Mouse (Mus musculus): ENCODE data around the gene Large2.
A peak's percentile ranks its signal among the peaks of the same experiment; 100 is the strongest.

Large2 gene

GRCm38 (mm10) chr2:92390206-92390930 is 15.7 kb upstream of the Large2 start:
- DNase-seq, result no peak

DNA sequence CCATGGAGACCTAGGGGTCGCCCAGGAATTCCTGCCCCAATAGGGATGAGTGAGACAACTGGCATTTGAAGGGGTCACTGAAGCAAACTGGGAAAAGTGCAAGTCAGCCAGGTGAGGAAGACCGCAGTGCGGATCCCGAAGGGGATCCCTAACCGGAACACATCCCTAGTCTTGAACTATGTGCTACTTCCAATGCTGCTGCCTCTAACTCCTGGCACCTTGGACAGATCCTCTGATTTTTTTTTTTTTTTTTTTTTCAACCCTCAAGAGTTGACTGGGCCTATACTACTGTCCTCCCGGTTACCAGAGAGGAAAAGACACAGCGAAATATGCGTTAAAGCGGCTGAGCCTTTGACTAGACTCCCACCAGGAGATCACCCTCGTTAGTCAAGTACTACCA is 15.0 kb upstream of the Large2 start:
- DNase-seq, result no peak

DNA sequence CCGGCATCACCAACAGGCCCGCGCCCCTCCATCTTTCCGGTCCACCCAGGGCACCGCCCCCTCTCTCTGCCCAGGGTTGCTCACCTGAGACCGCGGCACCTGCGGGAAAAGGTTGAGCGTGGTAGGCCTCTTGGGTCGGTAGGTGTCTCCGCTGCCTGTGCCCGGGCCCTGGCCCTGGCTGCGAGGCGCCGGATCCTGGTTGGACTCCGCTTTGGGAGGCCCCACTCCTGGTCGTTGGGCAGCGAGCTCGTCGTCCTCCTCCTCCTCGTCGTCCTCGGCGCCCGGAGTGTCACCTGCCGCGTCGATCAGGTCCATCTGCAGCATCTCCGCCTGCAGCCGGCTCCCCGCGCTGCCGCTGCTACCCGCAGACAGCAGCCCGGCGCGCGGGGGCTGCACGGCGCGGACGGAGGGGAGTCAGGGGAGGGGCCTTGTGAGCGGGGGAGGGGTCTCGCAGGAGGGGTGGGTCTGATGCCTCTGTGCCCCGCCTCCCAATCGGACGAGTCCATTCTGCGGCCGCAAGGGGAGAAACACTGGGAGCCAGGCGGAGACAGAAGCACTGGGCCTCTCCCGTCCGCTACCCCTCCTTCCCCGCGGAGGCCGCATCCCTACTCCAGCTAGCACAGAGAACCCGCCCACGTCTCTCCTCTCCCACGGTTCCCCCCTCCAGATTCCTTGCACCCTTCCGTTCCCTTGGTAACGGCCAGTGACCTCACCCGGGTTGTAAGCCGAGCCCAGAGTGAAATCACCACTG is 14.4 kb upstream of the Large2 start:
- peak; percentile 99 for DNase-seq

GRCm38 (mm10) chr2:92388081-92388517 is 13.4 kb upstream of the Large2 start:
- DNase-seq, result peak; percentile 37

DNA sequence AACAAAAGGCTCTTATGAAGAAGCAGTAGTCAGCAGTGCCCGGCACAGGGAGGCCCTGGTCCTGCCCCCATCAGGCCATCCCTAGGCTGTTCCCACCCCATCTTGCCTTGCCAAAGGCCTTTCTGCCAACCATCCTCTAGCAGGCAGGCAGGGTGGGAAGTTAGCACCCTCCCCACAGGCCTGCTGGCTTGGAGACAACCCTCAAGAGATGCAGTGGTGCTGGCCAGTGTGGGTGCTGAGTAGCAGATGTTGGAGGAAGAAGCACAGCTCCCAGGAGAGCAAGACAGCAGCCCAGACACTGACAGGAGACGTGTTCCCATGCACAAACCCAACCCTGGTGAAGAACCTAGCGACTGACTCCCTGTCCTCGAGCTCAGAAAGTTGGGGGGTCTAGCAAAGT is 13.0 kb upstream of the Large2 start:
- no peak for DNase-seq

GRCm38 (mm10) chr2:92386821-92387570 is 12.3 kb upstream of the Large2 start:
- DNase-seq, result no peak

- no peak for DNase-seq
Observed at GRCm38 (mm10) chr2:92385113-92386051, 10.7 kb upstream of the Large2 start.

DNA sequence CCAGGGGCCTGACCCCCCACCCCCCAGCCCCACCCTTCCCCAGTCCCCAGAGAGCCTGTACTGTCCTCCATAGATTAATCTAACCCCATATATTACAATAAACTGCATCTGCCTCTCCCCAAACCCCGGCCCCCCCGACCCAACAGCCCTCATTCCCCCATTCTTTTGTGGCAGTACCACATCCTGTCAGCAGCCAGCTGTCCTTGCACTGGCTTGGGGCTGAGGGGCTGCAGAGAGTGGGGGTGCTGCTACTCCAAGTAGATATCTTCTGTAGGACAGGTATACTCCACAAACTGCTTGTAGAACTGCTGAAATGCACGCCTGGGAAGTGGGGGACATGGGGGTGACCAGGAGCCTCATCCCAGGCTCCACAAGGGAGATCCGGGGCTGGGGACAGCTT is 9.4 kb upstream of the Large2 start:
- no peak for DNase-seq

DNA sequence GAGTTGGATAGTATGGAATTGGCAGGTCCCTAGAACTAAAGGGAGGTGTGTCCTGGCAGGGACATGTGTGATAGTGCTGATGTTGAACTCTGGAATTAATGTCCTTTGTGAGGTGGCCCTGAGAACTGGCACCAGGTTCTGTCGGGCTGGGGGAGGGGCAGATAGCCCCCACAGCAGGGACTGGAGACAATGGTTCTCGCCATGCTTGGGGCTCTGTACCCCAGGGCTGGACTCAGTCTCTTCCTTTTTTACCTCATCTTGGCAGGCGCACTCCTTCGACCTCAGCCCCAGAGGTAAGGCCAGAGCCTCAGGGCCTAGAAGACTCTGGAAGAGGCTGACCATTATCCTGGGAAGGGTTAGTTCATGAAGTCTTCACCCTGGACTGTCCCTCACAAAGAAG is 8.1 kb upstream of the Large2 start:
- DNase-seq, result no peak

DNA sequence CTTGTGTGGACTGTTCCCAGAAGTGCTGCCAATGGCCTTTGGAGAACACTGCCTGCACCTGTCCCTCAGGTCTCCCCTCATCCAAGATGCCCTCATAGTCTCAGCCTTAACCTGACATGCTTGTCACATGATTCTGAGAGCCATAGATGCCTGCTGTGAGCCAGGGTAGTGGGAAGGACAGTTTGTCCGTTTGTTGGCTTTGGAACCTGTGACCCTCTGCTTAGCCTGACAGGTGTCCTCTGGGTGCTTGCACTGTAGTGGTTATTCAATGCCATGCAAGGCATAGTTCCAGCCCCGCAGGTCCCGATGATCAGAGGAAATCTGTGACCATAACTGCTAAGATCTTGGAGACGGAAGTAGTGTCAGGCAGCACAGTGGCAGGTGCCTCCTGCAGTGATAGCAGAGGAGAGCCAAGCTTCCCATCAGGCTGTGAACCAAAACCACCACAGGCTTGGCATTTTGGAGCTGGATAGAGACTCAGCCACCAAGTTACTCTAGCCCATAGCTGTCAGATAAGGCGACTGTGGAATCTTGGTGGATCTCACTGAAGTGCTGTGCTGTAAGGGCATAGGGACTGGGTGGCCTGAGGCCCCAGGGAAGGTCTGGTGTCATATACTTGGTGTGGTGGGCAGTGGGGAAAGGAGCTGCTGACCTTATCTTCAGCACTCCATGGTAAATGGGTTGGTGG is 7.4 kb upstream of the Large2 start, which contains the start of gene 1700029I15Rik:
TSS of gene 1700029I15Rik (plus strand) at position 638 of the 688 bp plus-strand sequence.
- DNase-seq, result no peak

DNA sequence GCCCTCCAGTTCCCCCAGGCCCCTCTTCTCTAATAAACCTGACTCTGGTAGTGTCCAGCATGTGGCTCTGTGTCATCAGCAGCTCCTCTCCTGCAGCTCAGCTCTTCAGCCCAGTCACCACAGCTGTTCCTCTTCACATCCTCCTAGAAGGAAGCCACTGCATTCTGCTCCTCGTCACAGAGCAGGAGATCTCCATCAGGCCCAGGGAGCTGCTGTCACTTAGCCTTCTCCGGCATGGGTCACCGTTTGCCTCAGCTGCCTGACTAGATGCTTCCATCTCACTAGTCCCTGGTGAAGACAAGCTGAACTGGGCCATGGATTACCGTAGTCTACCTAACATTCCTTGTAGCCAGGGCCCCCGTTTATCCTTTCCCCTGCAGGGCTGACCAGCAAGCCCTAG is 6.5 kb upstream of the Large2 start:
- no peak for DNase-seq

- no peak for DNase-seq
Observed at GRCm38 (mm10) chr2:92380495-92381050, 5.9 kb upstream of the Large2 start.

- no peak for DNase-seq
Observed at GRCm38 (mm10) chr2:92379783-92380494, 5.3 kb upstream of the Large2 start.

DNA sequence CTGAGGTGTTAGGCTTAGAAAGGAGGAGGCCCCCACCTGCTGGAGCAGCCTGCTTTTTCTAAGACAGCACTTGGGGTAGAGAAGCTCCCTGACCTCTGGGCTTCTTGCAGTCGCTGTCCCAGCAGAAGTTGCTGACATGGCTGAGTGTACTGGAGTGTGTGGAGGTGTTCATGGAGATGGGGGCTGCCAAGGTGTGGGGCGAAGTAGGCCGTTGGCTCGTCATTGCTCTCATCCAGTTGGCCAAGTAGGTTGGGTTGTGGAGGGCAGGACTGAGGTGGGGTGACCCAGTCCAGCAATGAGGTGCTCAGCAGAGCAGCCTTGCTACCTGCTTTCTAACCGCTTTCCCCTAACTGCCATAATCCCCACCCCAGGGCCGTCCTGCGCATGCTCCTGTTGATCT is 2.7 kb upstream of the Large2 start:
- DNase-seq, result no peak

DNA sequence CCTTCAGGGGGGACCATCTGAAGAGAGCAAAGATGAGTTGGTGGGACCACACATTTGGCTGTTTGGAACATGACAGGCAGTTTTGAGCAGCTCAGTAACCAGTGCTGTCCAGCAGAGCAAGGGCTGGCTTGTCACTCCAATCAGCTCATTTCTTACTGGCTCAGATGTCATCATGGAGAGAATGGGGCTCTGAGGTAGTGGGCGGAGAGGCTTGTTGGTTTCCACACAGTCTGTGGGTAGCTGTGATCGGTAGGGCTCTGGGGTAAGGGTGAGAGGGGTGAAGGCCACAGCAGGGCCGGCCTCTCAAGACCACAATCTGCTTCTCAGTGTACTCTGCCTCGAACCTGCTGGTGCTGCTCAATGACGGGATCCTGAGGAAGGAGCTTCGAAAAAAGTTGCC is 1.6 kb upstream of the Large2 start:
- DNase-seq, result no peak

- DNase-seq, result no peak
Observed at GRCm38 (mm10) chr2:92375788-92376187, 1.1 kb upstream of the Large2 start.

DNA sequence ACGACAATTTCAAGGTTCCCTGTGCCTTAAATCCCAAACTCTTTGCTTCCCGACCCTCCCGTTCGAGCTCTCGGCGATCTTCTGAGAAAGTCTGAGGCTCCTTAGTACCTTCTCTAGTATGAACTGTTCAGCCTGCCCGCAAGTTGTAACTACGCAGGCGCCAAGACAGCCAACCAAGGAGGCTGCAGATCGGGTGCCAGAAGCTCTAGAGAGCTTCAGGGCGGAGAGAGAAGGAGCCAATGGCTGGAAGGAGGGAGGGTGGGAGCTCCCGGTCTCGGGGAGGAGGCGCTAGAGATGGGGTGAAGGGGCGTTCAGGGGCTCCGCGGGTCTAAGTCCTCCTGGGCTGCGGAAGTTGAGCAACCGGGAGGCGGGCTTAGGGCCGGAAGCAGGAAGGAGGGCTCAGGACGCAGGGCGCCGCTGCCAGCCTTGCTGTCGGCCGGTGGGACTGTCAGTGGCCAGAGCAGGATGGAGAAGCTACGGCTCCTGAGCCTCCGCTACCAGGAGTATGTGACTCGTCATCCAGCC is 492 bp upstream of the Large2 start:
- peak; percentile 99 for DNase-seq

GRCm38 (mm10) chr2:92373437-92373813 is 1.2 kb downstream of the Large2 start:
- DNase-seq, result no peak

DNA sequence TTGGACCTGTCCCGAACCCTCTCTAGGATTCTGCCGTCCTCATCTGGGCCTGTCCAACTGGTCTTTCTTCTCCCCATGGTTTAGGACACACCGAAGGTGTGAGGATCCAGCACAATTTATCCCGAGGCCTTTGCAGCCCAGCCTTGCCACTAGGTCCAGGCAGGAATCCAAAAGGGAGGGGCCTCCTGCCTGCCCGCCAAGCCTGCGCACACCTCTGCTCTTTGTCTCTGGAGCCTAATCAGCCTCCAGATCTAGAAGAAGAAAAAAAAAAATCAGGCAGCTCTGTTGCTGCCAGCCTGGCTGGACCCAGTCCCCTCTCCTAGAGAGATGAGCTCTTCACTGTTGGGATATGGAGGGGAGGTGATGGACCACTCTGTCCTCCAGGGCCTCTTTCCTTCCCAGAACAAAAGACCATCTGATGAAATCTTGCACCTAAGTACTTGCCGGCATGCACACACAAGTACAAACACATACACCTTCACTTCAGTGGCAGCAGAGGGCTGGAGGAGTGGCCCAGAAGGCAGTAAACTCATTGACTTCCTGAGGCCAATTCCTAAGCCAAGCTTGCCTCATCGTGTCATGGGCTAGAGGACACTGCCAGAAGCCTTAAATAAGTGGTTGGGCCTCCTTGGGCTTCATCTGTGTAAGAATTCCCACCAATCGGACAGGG is 1.8 kb downstream of the Large2 start:
- no peak for DNase-seq

Data from retina, postnatal 1 day (tissue).